Mouse (Mus musculus): ENCODE results near the gene Tas2r118. TPM values are rescaled to one million over a fixed set of nuclear protein-coding genes. Genes with fewer than 3 reads are reported as not detected.

The Tas2r118 gene
- not detected for total RNA-seq (2022)

- DNase-seq (ENCODE audit: low spot score), result no peak
Observed at GRCm38 (mm10) chr6:23969960-23970359, at the start of gene Tas2r118. TSS of gene Tas2r118 (minus strand) at chr6:23970060.

GRCm38 (mm10) chr6:24018320-24018719 is 48.5 kb upstream of the Tas2r118 start:
- DNase-seq (ENCODE audit: low spot score), result peak; percentile 2

GRCm38 (mm10) chr6:23993276-23993675 is 23.4 kb upstream of the Tas2r118 start:
- no peak for DNase-seq (ENCODE audit: low spot score)

GRCm38 (mm10) chr6:23990687-23991387 is 21.0 kb upstream of the Tas2r118 start:
- no peak for DNase-seq (ENCODE audit: low spot score)

- DNase-seq (ENCODE audit: low spot score), result no peak
Observed at GRCm38 (mm10) chr6:23986293-23986692, 16.4 kb upstream of the Tas2r118 start.

GRCm38 (mm10) chr6:23966980-23967379 is 2.9 kb downstream of the Tas2r118 start:
- DNase-seq (ENCODE audit: low spot score), result no peak

GRCm38 (mm10) chr6:23965925-23966324 is 3.9 kb downstream of the Tas2r118 start:
- DNase-seq (ENCODE audit: low spot score), result no peak

- DNase-seq (ENCODE audit: low spot score), result no peak
Observed at GRCm38 (mm10) chr6:23963741-23964140, 6.1 kb downstream of the Tas2r118 start.

GRCm38 (mm10) chr6:23940776-23941175 is 29.1 kb downstream of the Tas2r118 start:
- no peak for DNase-seq (ENCODE audit: low spot score)

GRCm38 (mm10) chr6:23938575-23939488 is 31.0 kb downstream of the Tas2r118 start:
- DNase-seq (ENCODE audit: low spot score), result no peak

GRCm38 (mm10) chr6:23936414-23936813 is 33.4 kb downstream of the Tas2r118 start:
- no peak for DNase-seq (ENCODE audit: low spot score)

GRCm38 (mm10) chr6:23923806-23924205 is 46.1 kb downstream of the Tas2r118 start:
- DNase-seq (ENCODE audit: low spot score), result no peak

Other genes with a start within 250 kb of the Tas2r118 start
- 1 to 10 TPM; 1.8 to 2.3 (median 2.3) TPM for gene Cadps2, start 130.6 kb downstream of the Tas2r118 start, total RNA-seq (2022)
- gene Slc13a1, start 198.0 kb upstream of the Tas2r118 start, total RNA-seq (2022), result not detected

Data from heart, adult 8-10 months (tissue).